Mouse (Mus musculus) limb, embryonic 14.5 days (tissue): Measurements from ENCODE around the gene Tnrc6a. TPM values are rescaled to one million over a fixed set of nuclear protein-coding genes. Genes with fewer than 3 reads are reported as not detected.
"Not testable (repeated sequence)": the region's sequence is repeated elsewhere in the genome, so short reads cannot be mapped to it uniquely, and the experiment has no call there.

Source experiments
- ATAC-seq: fragments of 200-750 bp; cut with Nextera tagmentation; 2 replicates; pipeline ENCODE4 v1.8.0; 2017; ENCODE audit warnings: low read depth, moderate number of reproducible peaks, moderate TSS enrichment; ENCODE audit not compliant: low FRiP score
- DNase-seq: peaks from one replicate; pipeline ENCODE4 v3.0.0-alpha.2; 2015; ENCODE audit warnings: low spot score
- H3K27ac ChIP-seq: fragments of 300-500 bp; sonication (generic); replicated peaks from 2 replicates; pipeline ENCODE4 v1.5.1; 2014; ENCODE audit warnings: low read depth, mild to moderate bottlenecking, low read length, moderate library complexity, mixed read lengths
- H3K27me3 ChIP-seq: fragments of 300-500 bp; sonication (generic); 2 replicates; pipeline ENCODE4 v1.6.1; 2014; ENCODE audit warnings: low read length, mixed read lengths; ENCODE audit not compliant: control insufficient read depth, insufficient read depth
- H3K36me3 ChIP-seq: fragments of 300-500 bp; sonication (generic); 2 replicates; pipeline ENCODE4 v1.6.1; 2014; ENCODE audit warnings: mild to moderate bottlenecking, low read length, moderate library complexity, mixed read lengths; ENCODE audit not compliant: control insufficient read depth, insufficient read depth
- H3K4me1 ChIP-seq: fragments of 300-500 bp; sonication (generic); 2 replicates; pipeline ENCODE4 v1.6.1; 2014; ENCODE audit warnings: antibody characterized with exemption, low read length, mixed read lengths; ENCODE audit not compliant: control insufficient read depth, insufficient read depth
- H3K4me2 ChIP-seq: fragments of 300-500 bp; sonication (generic); replicated peaks from 2 replicates; pipeline ENCODE4 v1.6.1; 2014; ENCODE audit warnings: low read depth, mild to moderate bottlenecking, low read length, moderate library complexity; ENCODE audit not compliant: severe bottlenecking
- H3K4me3 ChIP-seq: fragments of 300-500 bp; sonication (generic); replicated peaks from 2 replicates; pipeline ENCODE4 v1.5.1; 2014; ENCODE audit warnings: low read length
- H3K9ac ChIP-seq: fragments of 300-500 bp; sonication (generic); 2 replicates; pipeline ENCODE4 v1.6.1; 2014; ENCODE audit warnings: mild to moderate bottlenecking, low read depth, low read length, moderate library complexity; ENCODE audit not compliant: severe bottlenecking
- H3K9me3 ChIP-seq: fragments of 300-500 bp; sonication (generic); 2 replicates; pipeline ENCODE4 v1.6.1; 2016; ENCODE audit warnings: low read length; ENCODE audit not compliant: control insufficient read depth
- POLR2A ChIP-seq: fragments of 200-500 bp; IDR thresholded peaks from 2 replicates; pipeline ENCODE4 v1.8.0; 2012; ENCODE audit warnings: inconsistent platforms, mild to moderate bottlenecking, moderate library complexity, borderline replicate concordance; ENCODE audit not compliant: insufficient read depth, insufficient read length; ENCODE audit errors: extremely low read depth
- WGBS: fragments of 180-500 bp; shearing (Covaris S2); extraction: QIAGEN DNeasy Blood & Tissue Kit; methylation state at CpG from one replicate; pipeline ENCODE4 v1.1.7; 2014; 5-methylcytosine and 5-hydroxymethylcytosine counted together
- polyA plus RNA-seq, 2 experiments: library from polyadenylated mRNA; depleted of rRNA in 1 of 2; stranded (reverse) in 1 of 2; unstranded in 1 of 2; fragments of >200 nt; fragmentation: Nextera tagmentation in 1 of 2; extraction: Ambion mirVana in 1 of 2; gene quantifications; 2 replicates each; pipeline versions ENCODE4 v1.2.1 to v1.2.3; 2012 to 2014

The Tnrc6a gene
- polyA plus RNA-seq, 2 experiments = 44.3 to 62.3 TPM

GRCm38 (mm10) chr7:123088920-123089319 is 34.8 kb upstream of the Tnrc6a start:
- Histone ChIP-seq H3K9ac (no peak overlapping the region), H3K36me3 (no peaks in the 10 kb centered on the region), H3K4me2 (no peak overlapping the region), H3K9me3 (no peaks in the 10 kb centered on the region), H3K27ac (no peak overlapping the region), H3K4me3 (no peak overlapping the region), H3K27me3 (no peaks in the 10 kb centered on the region), H3K4me1 (peaks cover 16% of the 10 kb centered on the region)
- ATAC-seq (no peak), DNase-seq (no peak)
- no peak for TF ChIP-seq POLR2A
- 88% methylated on average over 4 of the region's 4 CpGs for WGBS

- no peak overlapping the region for H3K9ac ChIP-seq
- no peak overlapping the region for H3K4me3 ChIP-seq
- H3K4me2 ChIP-seq = no peak overlapping the region
- no peaks in the 10 kb centered on the region for H3K27me3 ChIP-seq
- WGBS = 91% methylated on average over 12 of the region's 12 CpGs
- DNase-seq = no peak
- no peak for TF ChIP-seq POLR2A
- no peak overlapping the region for H3K27ac ChIP-seq
- peaks cover 21% of the 10 kb centered on the region for H3K4me1 ChIP-seq
- no peaks in the 10 kb centered on the region; the same call in 1 of the 2 replicates for H3K9me3 ChIP-seq
- H3K36me3 ChIP-seq = no peaks in the 10 kb centered on the region
- ATAC-seq = no peak
Observed at GRCm38 (mm10) chr7:123096344-123097120, 27.2 kb upstream of the Tnrc6a start.

GRCm38 (mm10) chr7:123097891-123098750 is 25.6 kb upstream of the Tnrc6a start:
- Histone ChIP-seq H3K9ac (peak overlapping the region; percentile 21; the same call in 1 of the 2 replicates), H3K27me3 (no peaks in the 10 kb centered on the region), H3K27ac (peak overlapping the region; percentile 95), H3K4me1 (peaks cover 21% of the 10 kb centered on the region), H3K36me3 (no peaks in the 10 kb centered on the region), H3K9me3 (no peaks in the 10 kb centered on the region; the same call in 1 of the 2 replicates), H3K4me3 (no peak overlapping the region), H3K4me2 (no peak overlapping the region)
- TF ChIP-seq POLR2A = no peak
- ATAC-seq = peak; percentile 97
- WGBS = 14% methylated on average over 16 of the region's 16 CpGs
- peak; percentile 94 for DNase-seq

GRCm38 (mm10) chr7:123101295-123101694 is 22.4 kb upstream of the Tnrc6a start:
- WGBS = 86% methylated on average over 3 of the region's 3 CpGs
- DNase-seq = no peak
- Histone ChIP-seq H3K9me3 (no peaks in the 10 kb centered on the region; the same call in 1 of the 2 replicates), H3K27me3 (no peaks in the 10 kb centered on the region), H3K4me2 (no peak overlapping the region), H3K4me3 (no peak overlapping the region), H3K36me3 (no peaks in the 10 kb centered on the region), H3K9ac (no peak overlapping the region), H3K4me1 (peaks cover 21% of the 10 kb centered on the region), H3K27ac (no peak overlapping the region)
- no peak for TF ChIP-seq POLR2A
- ATAC-seq = no peak

GRCm38 (mm10) chr7:123105381-123105780 is 18.3 kb upstream of the Tnrc6a start:
- not testable (repeated sequence) for H3K27ac ChIP-seq, H3K4me2 ChIP-seq, ATAC-seq, H3K27me3 ChIP-seq, H3K4me3 ChIP-seq, H3K9me3 ChIP-seq, H3K36me3 ChIP-seq, H3K9ac ChIP-seq, DNase-seq
- H3K4me1 ChIP-seq = peaks cover 12% of the 10 kb centered on the region
- WGBS = 18% methylated on average over 1 of the region's 1 CpGs
